Mouse (Mus musculus): Measurements from ENCODE around the gene Ccnk. TPM values are rescaled to one million over a fixed set of nuclear protein-coding genes. Genes with fewer than 3 reads are reported as not detected.

Gene Ccnk
- total RNA-seq, 4 experiments from 2014 or later, result 25.9 to 30.3 (median 28.2) TPM

- no peak for DNase-seq (ENCODE audit: low spot score in 2 of 2)
Measured at GRCm38 (mm10) chr12:108187541-108188091, 8.2 kb downstream of the Ccnk start.

GRCm38 (mm10) chr12:108193878-108194277 is 14.5 kb downstream of the Ccnk start:
- DNase-seq (ENCODE audit: low spot score in 2 of 2), result no peak

GRCm38 (mm10) chr12:108195761-108196160 is 16.4 kb downstream of the Ccnk start:
- DNase-seq (ENCODE audit: low spot score in 2 of 2), result no peak

- DNase-seq (ENCODE audit: low spot score in 2 of 2), result no peak
Measured at GRCm38 (mm10) chr12:108198447-108198846, 19.1 kb downstream of the Ccnk start.

- no peak for DNase-seq (ENCODE audit: low spot score in 2 of 2)
Measured at GRCm38 (mm10) chr12:108200094-108200493, 20.7 kb downstream of the Ccnk start.

GRCm38 (mm10) chr12:108203895-108204294 is 24.5 kb downstream of the Ccnk start:
- DNase-seq (ENCODE audit: low spot score in 2 of 2), result no peak

- no peak for DNase-seq (ENCODE audit: low spot score in 2 of 2)
Measured at GRCm38 (mm10) chr12:108204978-108205377, 25.6 kb downstream of the Ccnk start.

- peak in 1 of 2 experiments; percentile 52 for DNase-seq (ENCODE audit: low spot score in 2 of 2)
Measured at GRCm38 (mm10) chr12:108206641-108207040, 27.3 kb downstream of the Ccnk start.

GRCm38 (mm10) chr12:108208216-108208615 is 28.8 kb downstream of the Ccnk start:
- no peak for DNase-seq (ENCODE audit: low spot score in 2 of 2)

- DNase-seq (ENCODE audit: low spot score in 2 of 2), result peak; percentile 63
Measured at GRCm38 (mm10) chr12:108208726-108209438, 29.5 kb downstream of the Ccnk start.

- DNase-seq (ENCODE audit: low spot score in 2 of 2), result no peak
Measured at GRCm38 (mm10) chr12:108210623-108211022, 31.2 kb downstream of the Ccnk start.

- DNase-seq (ENCODE audit: low spot score in 2 of 2), result no peak
Measured at GRCm38 (mm10) chr12:108212071-108212470, 32.7 kb downstream of the Ccnk start.

- no peak for DNase-seq (ENCODE audit: low spot score in 2 of 2)
Measured at GRCm38 (mm10) chr12:108212476-108212875, 33.1 kb downstream of the Ccnk start.

- no peak for DNase-seq (ENCODE audit: low spot score in 2 of 2)
Measured at GRCm38 (mm10) chr12:108213090-108214041, 34.0 kb downstream of the Ccnk start.

- no peak for DNase-seq (ENCODE audit: low spot score in 2 of 2)
Measured at GRCm38 (mm10) chr12:108215090-108215489, 35.7 kb downstream of the Ccnk start.

- DNase-seq (ENCODE audit: low spot score in 2 of 2), result no peak
Measured at GRCm38 (mm10) chr12:108216611-108217370, 37.4 kb downstream of the Ccnk start.

GRCm38 (mm10) chr12:108217572-108217971 is 38.2 kb downstream of the Ccnk start:
- no peak for DNase-seq (ENCODE audit: low spot score in 2 of 2)

GRCm38 (mm10) chr12:108219163-108219562 is 39.8 kb downstream of the Ccnk start:
- no peak for DNase-seq (ENCODE audit: low spot score in 2 of 2)

- DNase-seq (ENCODE audit: low spot score in 2 of 2), result no peak
Measured at GRCm38 (mm10) chr12:108219825-108220616, 40.6 kb downstream of the Ccnk start.

- no peak for DNase-seq (ENCODE audit: low spot score in 2 of 2)
Measured at GRCm38 (mm10) chr12:108220621-108221020, 41.2 kb downstream of the Ccnk start.
